Mouse (Mus musculus) hindbrain, embryonic 11.5 days (tissue): ENCODE results near the gene Sipa1l3. TPM values are rescaled to one million over a fixed set of nuclear protein-coding genes. Genes with fewer than 3 reads are reported as not detected.

Source experiments
- ATAC-seq: fragments of 200-750 bp; cut with Nextera tagmentation; 2 replicates; pipeline ENCODE4 v1.8.0; 2017; ENCODE audit warnings: mild to moderate bottlenecking, moderate TSS enrichment, moderate library complexity; ENCODE audit not compliant: low FRiP score
- DNase-seq: peaks from one replicate; pipeline ENCODE4 v3.0.0-alpha.2; 2015; ENCODE audit warnings: low spot score
- H3K27ac ChIP-seq: fragments of 300-500 bp; sonication (generic); 2 replicates; pipeline ENCODE4 v1.5.1; 2014; ENCODE audit warnings: mild to moderate bottlenecking, low read depth, low read length
- H3K27me3 ChIP-seq: fragments of 300-500 bp; sonication (generic); 2 replicates; pipeline ENCODE4 v1.6.1; 2014; ENCODE audit warnings: mild to moderate bottlenecking, low read length, moderate library complexity, mixed read lengths; ENCODE audit not compliant: control insufficient read depth, insufficient read depth
- H3K36me3 ChIP-seq: fragments of 300-500 bp; sonication (generic); 2 replicates; pipeline ENCODE4 v1.6.1; 2014; ENCODE audit warnings: mild to moderate bottlenecking, low read length, moderate library complexity, mixed read lengths; ENCODE audit not compliant: control insufficient read depth, insufficient read depth
- H3K4me1 ChIP-seq: fragments of 300-500 bp; sonication (generic); replicated peaks from 2 replicates; pipeline ENCODE4 v1.6.1; 2014; ENCODE audit warnings: low read length, mixed read lengths; ENCODE audit not compliant: control insufficient read depth, insufficient read depth
- H3K4me2 ChIP-seq: fragments of 300-500 bp; sonication (generic); replicated peaks from 2 replicates; pipeline ENCODE4 v1.6.1; 2014; ENCODE audit warnings: mild to moderate bottlenecking, low read depth, low read length
- H3K4me3 ChIP-seq: fragments of 300-500 bp; sonication (generic); 2 replicates; pipeline ENCODE4 v1.5.1; 2014; ENCODE audit warnings: low read depth, low read length
- H3K9ac ChIP-seq: fragments of 300-500 bp; sonication (generic); 2 replicates; pipeline ENCODE4 v1.6.1; 2014; ENCODE audit warnings: low read depth, low read length
- H3K9me3 ChIP-seq: fragments of 300-500 bp; sonication (generic); 2 replicates; pipeline ENCODE4 v1.6.1; 2016; ENCODE audit warnings: low read length; ENCODE audit not compliant: control insufficient read depth
- WGBS: fragments of 180-500 bp; shearing (Covaris S2); extraction: QIAGEN DNeasy Blood & Tissue Kit; methylation state at CpG from one replicate; pipeline ENCODE4 v1.1.7; 2014; 5-methylcytosine and 5-hydroxymethylcytosine counted together
- polyA plus RNA-seq: library from polyadenylated mRNA; unstranded; fragments of >200 nt; fragmentation: Nextera tagmentation; extraction: Ambion mirVana; gene quantifications from 2 replicates; pipeline ENCODE4 v1.2.1, GENCODE M21; 2014

The Sipa1l3 gene
- polyA plus RNA-seq, 1 experiment from 2014 or later: 11.2 TPM

DNA sequence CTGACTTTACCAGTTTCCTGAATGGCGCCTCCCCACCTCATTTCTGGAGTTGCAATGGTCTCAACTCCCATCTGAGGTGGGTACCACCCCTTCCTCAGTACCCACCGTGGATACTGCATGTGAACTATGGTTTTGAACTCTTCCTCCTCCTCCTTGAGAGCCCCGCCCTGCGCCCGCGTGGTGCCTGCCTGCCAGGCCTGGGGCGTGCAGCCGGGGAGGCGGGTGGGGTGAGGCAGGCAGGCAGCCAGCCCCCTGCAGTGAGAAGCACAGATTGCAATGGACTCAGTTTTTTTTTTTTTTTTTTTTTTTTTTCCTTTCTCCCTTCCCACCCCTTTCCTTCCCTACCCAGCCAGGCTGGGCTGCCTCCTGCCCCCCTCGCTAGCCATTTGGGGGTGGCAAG lies 201.5 kb downstream of the Sipa1l3 start:
- no peaks in the 10 kb centered on the region for H3K27me3 ChIP-seq
- 4% methylated on average over 10 of the region's 10 CpGs for WGBS
- H3K9me3 ChIP-seq: no peaks in the 10 kb centered on the region
- H3K4me3 ChIP-seq: no peak overlapping the region
- DNase-seq: peak; percentile 62
- H3K9ac ChIP-seq: peak overlapping the region; percentile 54; the same call in 1 of the 2 replicates
- ATAC-seq: peak; percentile 31
- peak overlapping the region; percentile 33; the same call in 1 of the 2 replicates for H3K4me2 ChIP-seq
- H3K4me1 ChIP-seq: peaks cover 44% of the 10 kb centered on the region
- H3K27ac ChIP-seq: peak overlapping the region; percentile 95
- H3K36me3 ChIP-seq: no peaks in the 10 kb centered on the region; the same call in 1 of the 2 replicates

DNA sequence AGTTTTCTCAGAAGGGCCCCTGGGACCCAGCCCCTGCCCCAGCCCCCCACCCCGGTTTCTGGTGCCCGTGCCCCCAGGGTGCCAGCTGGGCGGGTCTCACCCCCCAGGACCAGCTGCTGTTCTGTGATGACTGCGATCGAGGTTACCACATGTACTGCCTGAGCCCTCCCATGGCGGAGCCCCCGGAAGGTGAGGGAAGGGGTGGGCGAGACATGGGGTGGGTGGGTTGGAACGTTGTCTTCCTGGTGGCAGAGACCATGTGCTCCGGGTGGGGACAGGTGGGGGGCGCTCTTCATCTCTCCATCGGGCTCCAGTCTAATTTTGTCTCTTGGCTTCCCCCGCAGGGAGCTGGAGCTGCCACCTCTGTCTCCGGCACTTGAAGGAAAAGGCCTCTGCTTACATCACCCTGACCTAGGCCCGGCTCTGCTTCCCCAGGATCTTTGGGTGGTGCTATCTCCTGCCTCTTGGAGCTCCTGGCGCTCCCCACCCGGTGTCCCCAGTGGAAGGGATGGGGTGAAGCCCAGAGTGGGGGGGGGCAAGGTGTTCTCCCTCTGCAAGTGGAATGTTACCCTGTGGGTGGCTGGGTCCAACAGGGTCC lies 202.2 kb downstream of the Sipa1l3 start:
- Histone ChIP-seq H3K9ac (0 out of 2 replicates have a peak overlapping the region, but pooled peaks have one; percentile 11), H3K4me3 (no peak overlapping the region)

GRCm38 (mm10) chr7:29314844-29315628 lies 203.4 kb downstream of the Sipa1l3 start:
- peaks cover 44% of the 10 kb centered on the region for H3K4me1 ChIP-seq
- no peak overlapping the region for H3K4me3 ChIP-seq
- DNase-seq (peak; percentile 77), ATAC-seq (peak; percentile 28; the same call in 1 of the 2 replicates)
- peaks cover 8% of the 10 kb centered on the region for H3K36me3 ChIP-seq
- WGBS: 54% methylated on average over 13 of the region's 13 CpGs
- H3K9me3 ChIP-seq: no peaks in the 10 kb centered on the region
- H3K27me3 ChIP-seq: no peaks in the 10 kb centered on the region
- H3K9ac ChIP-seq: no peak overlapping the region
- H3K27ac ChIP-seq: peak overlapping the region; percentile 47; the same call in 1 of the 2 replicates
- H3K4me2 ChIP-seq: no peak overlapping the region

More for the DNA sequence above, 202.2 kb downstream of the Sipa1l3 start:
- Histone ChIP-seq H3K4me2 (no peak overlapping the region), H3K9me3 (no peaks in the 10 kb centered on the region), H3K27ac (peak overlapping the region; percentile 95), H3K36me3 (peaks cover 6% of the 10 kb centered on the region), H3K27me3 (no peaks in the 10 kb centered on the region), H3K4me1 (peaks cover 44% of the 10 kb centered on the region)
- 54% methylated on average over 16 of the region's 17 CpGs for WGBS
- no peak for ATAC-seq
- DNase-seq: no peak

DNA sequence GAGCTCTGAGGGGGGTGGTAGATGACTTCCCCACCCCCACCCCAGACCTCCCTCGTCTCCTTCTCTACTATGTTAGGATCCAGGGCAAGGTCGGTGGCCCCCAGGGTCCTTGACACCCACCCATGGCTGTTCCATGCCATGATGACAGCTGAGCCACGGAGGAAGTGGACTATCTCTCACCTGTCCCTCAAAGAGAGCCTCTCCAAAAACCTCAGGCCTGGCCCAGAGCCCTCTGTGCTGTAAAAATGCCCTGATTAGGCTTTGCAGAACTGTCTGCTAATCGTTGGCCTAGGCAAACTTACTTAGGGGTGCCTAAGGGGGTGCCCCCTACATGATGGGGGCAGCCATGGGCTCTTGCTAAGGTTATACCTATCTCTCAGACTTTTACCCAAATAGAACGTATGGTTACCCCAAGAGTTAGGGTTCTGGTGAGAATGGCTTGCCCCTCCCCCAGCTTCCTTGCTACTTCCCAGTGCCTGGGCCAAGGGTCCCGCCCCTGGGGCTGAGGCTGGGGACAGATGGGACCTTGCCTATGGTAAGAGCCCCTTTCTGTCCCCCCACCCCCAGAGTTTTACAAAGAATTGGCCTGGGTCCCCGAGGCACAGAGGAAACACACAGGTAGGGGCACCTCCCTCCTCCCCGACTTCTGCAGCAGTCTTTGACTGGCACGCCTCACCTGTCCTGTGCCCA lies 204.7 kb downstream of the Sipa1l3 start:
- no peak for ATAC-seq
- Histone ChIP-seq H3K36me3 (peaks cover 8% of the 10 kb centered on the region), H3K4me3 (no peak overlapping the region), H3K9me3 (no peaks in the 10 kb centered on the region), H3K9ac (no peak overlapping the region), H3K27me3 (no peaks in the 10 kb centered on the region), H3K4me1 (peaks cover 43% of the 10 kb centered on the region), H3K4me2 (no peak overlapping the region), H3K27ac (no peak overlapping the region)
- 56% methylated on average over 9 of the region's 9 CpGs for WGBS
- no peak for DNase-seq

DNA sequence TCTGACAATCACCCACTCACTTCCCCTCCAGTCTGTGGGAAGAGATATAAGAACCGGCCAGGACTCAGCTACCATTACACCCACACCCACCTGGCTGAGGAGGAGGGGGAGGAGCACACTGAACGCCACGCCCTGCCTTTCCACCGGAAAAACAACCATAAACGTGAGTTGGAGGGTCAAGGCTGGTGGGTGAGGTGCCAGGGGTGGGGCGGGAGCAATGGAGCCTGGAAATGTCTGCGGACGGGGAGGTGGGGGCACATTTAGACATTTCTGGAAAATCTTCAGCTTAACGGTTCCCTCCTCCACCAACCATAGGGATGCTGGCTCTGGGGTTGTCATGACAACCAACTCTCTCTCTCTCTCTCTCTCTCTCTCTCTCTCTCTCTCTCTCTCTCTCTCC lies 205.4 kb downstream of the Sipa1l3 start:
- no peak overlapping the region for H3K27ac ChIP-seq
- DNase-seq (no peak), ATAC-seq (no peak)
- H3K27me3 ChIP-seq: no peaks in the 10 kb centered on the region
- H3K4me3 ChIP-seq: no peak overlapping the region
- no peak overlapping the region for H3K4me2 ChIP-seq
- 42% methylated on average over 9 of the region's 9 CpGs for WGBS
- H3K9ac ChIP-seq: no peak overlapping the region
- H3K36me3 ChIP-seq: peaks cover 8% of the 10 kb centered on the region
- peaks cover 43% of the 10 kb centered on the region for H3K4me1 ChIP-seq
- no peaks in the 10 kb centered on the region for H3K9me3 ChIP-seq

DNA sequence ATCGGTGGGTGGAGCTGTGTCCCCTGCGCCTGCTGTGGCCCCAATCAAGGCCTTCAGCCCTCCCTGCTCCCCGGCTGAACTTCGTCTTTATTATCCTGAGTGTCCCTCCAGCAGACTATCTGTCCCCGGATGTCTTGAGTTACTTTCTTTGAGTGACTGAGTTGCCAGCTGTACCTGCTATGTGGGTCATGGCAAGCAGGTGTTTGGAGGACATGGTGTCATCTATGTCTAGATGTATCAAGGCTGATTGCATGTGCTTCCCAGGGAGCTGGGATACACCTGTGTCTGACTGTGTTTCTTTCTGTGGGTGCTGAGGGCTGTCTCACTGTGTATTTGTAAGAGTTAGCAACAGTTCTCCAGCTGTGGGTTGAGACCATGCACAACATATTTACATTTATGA lies 208.7 kb downstream of the Sipa1l3 start:
- Histone ChIP-seq H3K36me3 (peaks cover 8% of the 10 kb centered on the region), H3K9ac (peak overlapping the region; percentile 48), H3K27ac (peak overlapping the region; percentile 5; the same call in 1 of the 2 replicates), H3K4me2 (peak overlapping the region; percentile 72), H3K9me3 (no peaks in the 10 kb centered on the region), H3K4me3 (peak overlapping the region; percentile 69), H3K27me3 (no peaks in the 10 kb centered on the region), H3K4me1 (peaks cover 36% of the 10 kb centered on the region)
- 11% methylated on average over 5 of the region's 5 CpGs for WGBS
- ATAC-seq (no peak), DNase-seq (no peak)

DNA sequence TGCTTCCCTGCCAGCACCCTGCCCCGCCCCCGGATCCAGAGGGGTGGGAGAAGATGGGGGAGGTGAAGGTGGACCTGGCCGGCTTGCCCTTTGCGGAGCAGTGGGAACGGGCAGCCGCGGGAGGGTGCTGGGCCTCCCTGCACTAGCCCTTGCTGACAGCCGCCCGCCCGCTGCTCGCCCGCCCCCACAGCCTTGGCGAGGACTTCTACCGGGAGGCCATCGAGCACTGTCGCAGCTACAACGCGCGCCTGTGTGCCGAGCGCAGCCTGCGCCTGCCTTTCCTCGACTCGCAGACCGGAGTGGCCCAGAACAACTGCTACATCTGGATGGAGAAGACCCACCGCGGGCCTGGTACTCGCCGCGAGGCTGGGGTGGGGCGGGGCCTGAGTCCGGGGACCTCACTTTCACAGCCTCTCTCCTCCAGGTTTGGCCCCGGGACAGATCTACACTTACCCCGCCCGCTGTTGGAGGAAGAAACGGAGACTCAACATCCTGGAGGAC lies 209.2 kb downstream of the Sipa1l3 start:
- 1% methylated on average over 36 of the region's 36 CpGs for WGBS
- peaks cover 8% of the 10 kb centered on the region for H3K36me3 ChIP-seq
- peaks cover 33% of the 10 kb centered on the region for H3K4me1 ChIP-seq
- no peaks in the 10 kb centered on the region for H3K27me3 ChIP-seq
- peak overlapping the region; percentile 69 for H3K4me3 ChIP-seq
- DNase-seq (no peak), ATAC-seq (no peak)
- H3K27ac ChIP-seq: peak overlapping the region; percentile 5; the same call in 1 of the 2 replicates
- peak overlapping the region; percentile 72 for H3K4me2 ChIP-seq
- no peaks in the 10 kb centered on the region for H3K9me3 ChIP-seq
- H3K9ac ChIP-seq: peak overlapping the region; percentile 48

GRCm38 (mm10) chr7:29307350-29308104 lies 210.9 kb downstream of the Sipa1l3 start:
- Histone ChIP-seq H3K9ac (peak overlapping the region; percentile 74), H3K36me3 (peaks cover 8% of the 10 kb centered on the region)
- WGBS: 2% methylated on average over 42 of the region's 42 CpGs

More at GRCm38 (mm10) chr7:29307350-29308104, 210.9 kb downstream of the Sipa1l3 start:
- DNase-seq (peak; percentile 92), ATAC-seq (peak; percentile 73)
- H3K4me1 ChIP-seq: peaks cover 26% of the 10 kb centered on the region
- H3K4me3 ChIP-seq: peak overlapping the region; percentile 69
- H3K27ac ChIP-seq: peak overlapping the region; percentile 67
- peak overlapping the region; percentile 72 for H3K4me2 ChIP-seq
- no peaks in the 10 kb centered on the region for H3K27me3 ChIP-seq
- H3K9me3 ChIP-seq: no peaks in the 10 kb centered on the region
